Mouse (Mus musculus): ENCODE measurements around the gene Bola3.

Gene Bola3

GRCm38 (mm10) chr6:83396711-83397110, 47.8 kb downstream of the Bola3 start:
- DNase-seq = no peak

DNA sequence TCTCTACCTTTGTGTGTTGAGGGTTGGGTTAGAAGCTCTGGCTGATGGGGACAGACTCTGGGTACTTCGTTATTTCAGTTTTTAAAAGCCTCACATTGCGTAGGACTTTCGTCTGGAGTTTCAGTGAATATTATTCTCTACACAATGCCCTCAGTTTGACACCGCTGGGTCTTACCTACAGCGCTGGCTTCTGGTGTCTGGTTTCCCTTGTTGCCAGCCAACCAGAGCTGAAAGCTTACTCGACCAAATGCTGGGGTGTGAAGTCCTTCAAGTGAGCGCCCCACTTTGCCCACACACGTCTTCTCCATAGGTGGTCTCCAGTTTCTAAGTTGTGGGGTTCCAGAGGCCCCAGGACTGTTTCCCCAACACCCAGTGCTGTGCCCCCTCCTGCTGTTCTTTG, 48.8 kb downstream of the Bola3 start:
- no peak for DNase-seq

DNA sequence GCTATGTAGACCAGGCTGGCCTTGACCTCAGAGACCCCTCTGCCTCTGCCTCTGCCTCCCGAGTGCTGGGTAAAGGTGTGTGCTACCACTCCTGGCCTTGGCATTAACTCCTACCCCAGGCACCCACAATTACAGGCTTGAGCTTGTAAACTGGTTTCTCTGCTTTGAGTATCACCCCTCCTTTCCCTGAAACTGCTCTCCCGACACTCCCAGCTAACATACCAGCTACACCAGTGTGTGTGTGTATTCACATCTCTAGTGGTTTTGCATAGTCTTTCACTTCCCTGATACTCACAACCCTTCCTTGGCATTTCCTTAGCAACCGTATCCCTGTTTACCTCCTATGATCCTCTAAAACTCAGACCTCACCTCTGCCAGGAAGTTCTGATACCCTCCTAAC, 50.8 kb downstream of the Bola3 start:
- DNase-seq = no peak

DNA sequence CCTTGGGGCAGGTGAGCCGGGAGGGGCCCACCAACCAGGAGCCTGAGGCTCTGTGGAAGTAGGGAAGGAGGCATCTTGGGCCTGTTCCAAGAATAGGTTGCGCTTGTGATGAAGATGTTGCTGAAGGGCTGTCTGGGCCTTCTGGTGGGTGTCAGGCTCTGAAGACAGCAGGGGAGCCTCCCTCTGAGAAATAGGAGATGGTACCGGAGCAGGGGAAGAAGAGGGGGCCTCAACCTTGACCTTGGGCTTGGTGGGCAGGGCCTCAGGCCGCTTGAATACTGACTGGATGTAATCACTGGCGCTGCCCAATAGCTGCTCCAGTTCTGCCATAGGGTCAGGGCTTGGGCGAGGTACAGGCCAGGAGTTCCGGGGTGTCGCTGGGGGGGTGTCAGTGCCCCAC, 54.5 kb downstream of the Bola3 start:
- no peak for DNase-seq

DNA sequence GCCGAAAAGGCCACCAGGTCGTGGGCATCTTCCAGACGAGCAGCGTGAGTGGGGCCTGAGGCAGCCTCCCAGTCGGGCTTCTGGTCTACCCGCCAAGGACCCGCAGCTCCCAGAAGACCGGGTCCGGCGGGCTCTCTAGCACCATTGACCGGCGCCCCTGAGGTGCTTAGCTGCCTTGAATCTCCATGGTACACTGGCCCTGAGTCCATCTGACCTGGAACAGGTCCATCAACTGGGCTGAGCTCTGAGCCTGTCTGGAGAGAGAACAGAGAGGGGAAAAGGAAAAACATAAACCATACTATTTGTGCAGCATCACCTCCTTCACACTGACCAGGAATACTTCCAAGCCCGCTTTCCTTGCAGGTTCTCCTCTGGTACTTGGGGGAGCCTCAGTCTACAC, 55.6 kb downstream of the Bola3 start:
- DNase-seq = no peak

- no peak for DNase-seq
Measured at GRCm38 (mm10) chr6:83405511-83406064, 56.6 kb downstream of the Bola3 start.

DNA sequence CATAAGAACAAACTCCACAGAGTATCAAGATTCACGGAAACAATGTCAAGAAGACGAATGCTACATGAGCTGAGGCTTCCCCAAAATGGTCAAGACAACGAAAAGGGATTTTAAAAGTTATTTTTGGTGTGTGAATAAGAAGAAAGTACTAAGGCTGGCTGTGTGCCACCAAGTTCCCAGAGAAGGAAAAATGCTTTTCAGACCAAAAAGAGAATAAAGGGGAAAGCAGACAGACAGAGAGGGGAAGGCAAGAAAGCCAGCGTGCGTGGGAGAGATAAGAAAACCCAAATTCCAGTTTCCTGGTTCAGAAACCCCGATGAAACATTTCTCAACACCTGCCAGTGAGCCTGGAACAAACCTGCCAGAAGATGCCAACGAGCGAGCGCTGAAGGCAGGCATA, 59.6 kb downstream of the Bola3 start:
- DNase-seq = no peak

All from thymus, postnatal 4 days (tissue).